Mouse (Mus musculus): Measurements from ENCODE around the gene Hmcn1.

Hmcn1 gene

DNA sequence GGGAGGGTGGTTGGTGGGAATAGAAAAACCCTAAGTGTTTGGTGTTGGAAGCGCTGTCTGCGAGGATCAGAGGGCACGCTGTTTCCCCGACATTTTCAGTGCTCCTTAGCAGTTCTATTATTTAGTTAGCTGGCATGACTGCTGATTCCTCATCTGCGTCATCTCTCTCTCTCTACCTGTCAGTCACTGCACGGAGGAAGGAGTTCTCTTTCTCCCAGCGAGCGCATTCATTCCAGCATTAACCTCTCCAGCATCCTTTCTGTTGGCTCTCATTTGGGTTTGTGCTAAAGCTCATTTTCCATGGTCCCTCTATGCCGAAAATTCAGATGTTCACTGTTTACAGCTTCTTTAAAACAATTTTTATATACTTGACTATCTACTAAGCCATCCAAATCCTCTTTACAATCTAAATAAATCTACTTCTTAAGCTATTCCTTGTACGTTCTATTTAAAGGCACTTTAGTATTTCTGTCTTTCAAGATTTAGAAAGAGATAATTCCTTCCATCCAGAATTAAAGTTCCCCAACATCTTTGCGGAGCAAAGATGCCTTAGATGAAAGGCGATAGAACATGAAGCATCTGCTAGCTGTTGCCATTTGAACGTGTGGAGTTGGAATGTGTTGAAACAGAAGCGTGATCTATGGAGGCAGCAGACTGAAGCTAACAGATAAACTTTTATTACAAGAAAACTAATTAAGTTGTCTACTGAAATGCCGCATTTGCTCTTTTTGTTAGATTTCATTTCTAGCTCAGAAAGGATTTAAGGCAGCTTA lies 210.0 kb downstream of the Hmcn1 start:
- no peak for DNase-seq (ENCODE audit: low read depth, low spot score)

DNA sequence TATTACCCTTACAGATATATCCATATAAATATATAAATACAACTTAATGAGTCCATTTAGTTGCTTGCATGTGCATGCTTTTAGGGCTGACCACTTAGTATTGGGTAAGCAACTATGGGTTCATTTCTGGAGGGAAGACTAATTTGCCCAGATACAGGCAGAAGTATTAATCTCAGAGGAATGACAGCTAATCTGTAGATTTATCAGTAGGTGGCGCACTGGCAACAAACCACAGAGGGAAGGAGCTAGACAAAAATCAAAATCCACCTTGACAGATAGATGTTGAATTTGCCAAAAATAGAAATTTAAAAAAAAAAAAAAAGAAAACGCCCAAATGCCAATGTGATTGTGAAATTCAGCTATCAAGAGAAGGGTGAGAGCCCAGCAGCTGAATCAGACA lies 213.3 kb downstream of the Hmcn1 start:
- DNase-seq (ENCODE audit: low read depth, low spot score), result no peak

DNA sequence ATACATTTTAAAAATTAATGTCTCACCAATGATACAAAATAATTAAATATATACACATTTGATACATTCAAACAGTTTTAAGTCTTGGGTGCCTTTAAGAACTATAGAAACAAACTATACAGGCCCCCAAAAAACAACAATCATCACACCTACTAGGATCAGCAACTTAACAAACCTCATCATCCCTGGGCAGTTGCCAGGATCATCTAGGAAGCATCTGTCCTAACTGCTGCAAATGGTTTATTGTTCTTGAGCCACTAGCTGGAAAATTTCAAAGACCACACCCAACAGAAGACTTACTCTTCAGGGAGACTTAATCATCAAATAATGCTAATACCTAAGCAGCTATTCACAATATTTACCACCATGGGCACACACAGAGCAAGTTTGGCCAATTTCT lies 216.5 kb downstream of the Hmcn1 start:
- DNase-seq (ENCODE audit: low read depth, low spot score), result no peak

DNA sequence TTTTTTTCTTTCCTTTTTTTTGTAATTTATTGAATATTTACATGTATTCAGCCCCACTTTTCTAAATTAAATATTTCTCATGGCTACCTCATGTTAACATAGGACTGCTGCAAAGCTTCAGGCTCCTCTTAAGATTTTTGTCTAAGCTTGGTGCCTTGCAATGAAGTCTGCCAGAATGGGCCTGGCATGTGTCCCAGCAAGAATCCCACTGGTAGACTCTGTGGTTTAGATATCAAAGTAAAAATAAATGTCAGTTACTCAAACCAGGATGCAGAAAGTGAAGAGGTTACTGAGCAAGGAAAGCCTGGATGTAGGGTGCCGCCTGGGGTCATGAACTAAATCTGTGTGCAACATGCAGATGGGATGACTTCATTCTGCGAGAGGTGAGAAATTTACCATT lies 217.5 kb downstream of the Hmcn1 start:
- DNase-seq (ENCODE audit: low read depth, low spot score), result no peak

DNA sequence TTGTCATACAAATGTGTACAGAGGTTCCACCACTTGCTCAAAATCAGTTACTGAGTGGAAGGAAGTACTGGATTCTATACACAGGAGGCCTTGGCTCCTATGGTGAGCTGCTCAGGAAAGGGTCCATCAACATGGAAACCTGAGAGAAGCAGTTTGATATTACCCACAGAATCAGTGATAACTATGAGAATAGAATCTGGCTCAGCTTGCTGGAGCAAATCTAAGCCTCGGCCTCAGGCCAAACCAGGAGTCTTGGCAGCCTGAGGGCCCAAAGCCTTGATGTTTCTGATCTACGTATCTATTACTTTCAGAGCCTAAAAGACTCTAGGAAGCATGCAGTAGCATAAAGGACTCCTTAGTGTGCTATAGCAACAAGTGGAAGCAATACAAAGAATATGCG lies 220.3 kb downstream of the Hmcn1 start:
- DNase-seq (ENCODE audit: low read depth, low spot score), result no peak

DNA sequence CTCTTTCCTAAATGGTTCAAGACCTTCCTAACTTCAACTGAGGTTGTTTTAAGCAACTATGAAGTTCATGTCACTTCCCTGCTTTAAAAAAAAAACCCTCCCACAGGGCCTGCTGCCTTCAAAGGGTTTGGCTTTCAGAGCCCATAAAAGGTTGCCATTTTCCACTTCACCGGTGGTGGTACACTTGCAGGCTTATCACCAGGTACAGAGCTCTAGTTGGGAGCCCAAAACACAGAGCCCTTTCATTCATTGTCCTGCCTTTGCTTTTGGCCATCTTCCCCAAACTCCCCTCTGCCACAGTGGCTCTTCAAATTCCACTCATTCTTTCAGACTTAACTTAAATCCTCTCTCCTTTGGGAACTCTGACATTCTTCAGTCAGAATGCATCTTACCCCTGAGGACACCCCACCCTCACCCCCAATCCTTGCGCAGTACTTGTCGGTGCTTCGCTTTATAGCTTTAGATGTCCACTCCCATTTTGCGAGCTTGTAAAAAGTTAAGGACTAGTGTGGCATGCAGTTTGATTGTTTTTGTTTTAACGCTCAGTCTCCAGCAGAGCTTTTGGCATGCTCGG lies 222.2 kb downstream of the Hmcn1 start:
- peak; percentile 41 for DNase-seq (ENCODE audit: low read depth, low spot score)

DNA sequence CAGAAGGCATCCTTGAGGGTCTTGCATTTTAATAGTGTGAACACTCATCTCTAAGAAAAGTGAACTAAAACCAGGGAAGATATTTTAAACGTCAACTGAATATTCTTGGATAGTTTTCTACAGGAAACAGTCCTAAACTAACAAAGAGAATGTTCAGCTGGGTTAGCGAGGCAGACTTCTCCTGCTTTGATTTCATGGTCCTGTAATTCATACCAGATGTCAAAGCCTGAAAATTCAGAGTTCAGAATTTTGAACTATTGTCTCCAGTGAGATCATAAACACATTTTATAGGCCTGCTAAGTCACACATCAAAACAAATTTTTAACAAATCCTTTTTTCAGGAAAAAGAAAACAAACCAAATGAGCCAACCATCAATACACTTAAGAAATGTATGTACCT lies 223.4 kb downstream of the Hmcn1 start:
- peak; percentile 56 for DNase-seq (ENCODE audit: low read depth, low spot score)

DNA sequence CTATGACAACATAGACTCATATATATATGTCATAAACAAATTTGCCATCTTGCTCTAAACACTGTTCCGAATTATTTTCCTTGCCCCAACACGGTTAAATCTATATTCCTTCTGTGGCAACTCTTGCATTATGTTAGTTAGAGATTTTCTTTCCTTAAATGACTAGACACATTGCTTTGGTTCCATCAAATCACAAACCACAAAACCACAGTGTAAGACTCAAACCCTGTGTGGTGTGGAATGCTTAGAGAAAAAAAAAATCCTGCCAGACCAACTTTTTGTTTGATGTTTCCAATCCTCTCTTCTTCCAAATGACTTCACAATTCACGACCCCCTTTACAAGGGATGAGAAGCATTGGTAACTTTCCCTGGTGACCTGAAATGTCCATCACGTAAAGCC lies 231.6 kb downstream of the Hmcn1 start:
- DNase-seq (ENCODE audit: low read depth, low spot score), result no peak

DNA sequence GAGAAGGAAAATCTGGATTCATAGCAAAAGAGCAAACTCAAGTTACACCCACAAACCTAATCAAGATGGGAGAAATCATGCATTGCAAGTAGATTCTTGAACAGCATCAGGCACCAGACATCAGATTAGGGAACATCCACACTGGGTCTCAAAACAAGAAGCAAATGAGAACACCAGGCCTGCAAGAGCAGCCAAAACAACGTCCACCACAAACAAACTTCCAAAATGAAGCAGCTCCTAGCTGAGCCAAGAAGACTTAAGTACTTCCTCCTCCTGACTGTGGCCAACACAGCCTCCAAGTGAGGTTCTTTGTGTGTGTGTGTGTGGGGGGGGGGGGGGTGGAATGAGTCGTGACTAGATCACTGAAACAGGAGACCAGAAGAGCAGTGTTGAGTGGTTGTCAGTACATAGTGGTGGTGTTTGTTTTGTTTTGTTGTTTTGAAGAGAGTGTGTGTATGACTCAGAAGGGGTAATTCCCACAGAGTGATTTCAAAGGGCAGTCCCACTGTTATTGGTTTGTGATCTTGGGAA lies 232.4 kb downstream of the Hmcn1 start:
- no peak for DNase-seq (ENCODE audit: low read depth, low spot score)

DNA sequence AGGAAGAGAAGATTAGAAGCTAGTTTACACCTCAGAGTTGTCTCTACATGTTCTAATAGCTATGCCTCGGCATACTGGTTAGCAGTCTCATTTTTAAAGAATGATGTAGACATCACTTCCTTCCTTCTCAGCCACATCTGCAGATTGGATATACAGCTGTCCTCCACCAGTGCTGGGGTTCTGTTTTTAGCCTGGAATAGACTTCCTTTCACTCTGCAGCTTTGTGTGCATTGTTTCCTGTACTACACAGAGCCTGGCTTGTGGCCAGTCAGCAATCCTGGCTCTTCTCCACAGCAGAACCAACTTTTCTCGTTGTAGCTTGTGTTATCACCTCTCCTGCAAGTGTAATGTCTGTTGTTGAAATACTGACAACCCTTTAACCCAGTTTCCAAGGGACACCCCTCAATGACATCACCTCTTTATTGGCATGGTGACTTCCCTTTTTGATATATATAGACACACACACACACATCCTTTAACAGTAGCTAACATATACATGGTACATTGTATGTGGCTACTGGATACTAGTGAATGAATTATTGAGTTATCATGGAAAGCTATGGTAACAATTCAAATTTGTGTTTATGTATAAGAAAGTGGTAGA lies 233.7 kb downstream of the Hmcn1 start:
- no peak for DNase-seq (ENCODE audit: low read depth, low spot score)

DNA sequence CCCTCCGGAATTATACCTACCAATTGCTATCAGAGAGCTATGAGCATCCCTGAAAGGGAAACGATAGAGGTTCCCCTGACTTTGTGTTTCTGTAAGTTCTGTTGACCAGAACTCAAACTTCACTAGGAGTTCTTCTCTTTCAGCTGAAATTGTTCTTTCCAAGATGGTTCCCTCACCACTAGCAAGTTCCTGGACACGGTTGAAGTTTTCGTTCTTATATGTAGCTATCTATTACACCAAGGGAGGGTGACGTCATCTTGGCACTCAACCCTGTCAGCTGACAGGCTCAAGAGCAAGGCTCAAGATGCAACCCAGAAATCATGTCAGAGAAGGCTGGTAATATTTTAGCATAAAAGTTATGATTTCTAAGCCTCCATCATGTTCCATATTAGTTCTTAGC lies 239.3 kb downstream of the Hmcn1 start:
- DNase-seq (ENCODE audit: low read depth, low spot score), result no peak

DNA sequence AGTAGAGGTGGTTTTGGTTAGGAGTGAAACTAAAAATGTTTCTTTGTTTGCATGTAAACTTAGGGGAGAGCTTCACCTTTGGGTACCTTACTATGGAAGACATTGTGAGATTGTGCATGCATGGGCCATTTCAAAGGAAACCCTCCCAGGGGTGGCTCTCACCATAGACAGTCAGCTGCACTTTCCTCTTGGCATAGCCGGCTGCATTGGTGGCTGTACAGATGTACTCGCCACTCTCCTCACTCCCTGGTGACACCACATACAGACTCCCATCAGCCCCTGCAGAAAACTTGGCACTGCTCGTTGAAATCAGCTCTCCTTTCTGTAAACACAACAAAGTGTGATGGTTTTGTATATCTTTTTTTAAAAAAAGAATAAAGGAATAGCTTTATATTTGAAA lies 244.5 kb downstream of the Hmcn1 start:
- DNase-seq (ENCODE audit: low read depth, low spot score), result no peak

DNA sequence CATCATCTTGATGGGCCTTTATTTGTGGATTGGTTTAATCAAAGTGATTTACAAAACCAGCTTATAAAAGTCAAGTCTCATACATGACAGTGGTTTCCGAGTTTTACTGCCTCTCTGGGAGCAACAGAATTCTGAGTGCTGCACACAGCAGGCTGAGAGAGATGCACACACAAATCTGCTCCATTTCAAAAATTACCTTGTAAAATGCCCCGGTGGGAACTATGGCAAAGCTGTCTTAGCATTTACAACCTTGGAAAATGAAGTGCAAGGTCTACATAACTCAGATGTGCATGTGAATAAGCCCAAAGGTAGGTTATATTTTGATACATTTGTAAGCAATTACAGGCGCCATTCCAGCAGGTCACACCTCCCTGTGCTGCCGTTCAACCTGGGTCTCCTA lies 245.5 kb downstream of the Hmcn1 start:
- no peak for DNase-seq (ENCODE audit: low read depth, low spot score)

DNA sequence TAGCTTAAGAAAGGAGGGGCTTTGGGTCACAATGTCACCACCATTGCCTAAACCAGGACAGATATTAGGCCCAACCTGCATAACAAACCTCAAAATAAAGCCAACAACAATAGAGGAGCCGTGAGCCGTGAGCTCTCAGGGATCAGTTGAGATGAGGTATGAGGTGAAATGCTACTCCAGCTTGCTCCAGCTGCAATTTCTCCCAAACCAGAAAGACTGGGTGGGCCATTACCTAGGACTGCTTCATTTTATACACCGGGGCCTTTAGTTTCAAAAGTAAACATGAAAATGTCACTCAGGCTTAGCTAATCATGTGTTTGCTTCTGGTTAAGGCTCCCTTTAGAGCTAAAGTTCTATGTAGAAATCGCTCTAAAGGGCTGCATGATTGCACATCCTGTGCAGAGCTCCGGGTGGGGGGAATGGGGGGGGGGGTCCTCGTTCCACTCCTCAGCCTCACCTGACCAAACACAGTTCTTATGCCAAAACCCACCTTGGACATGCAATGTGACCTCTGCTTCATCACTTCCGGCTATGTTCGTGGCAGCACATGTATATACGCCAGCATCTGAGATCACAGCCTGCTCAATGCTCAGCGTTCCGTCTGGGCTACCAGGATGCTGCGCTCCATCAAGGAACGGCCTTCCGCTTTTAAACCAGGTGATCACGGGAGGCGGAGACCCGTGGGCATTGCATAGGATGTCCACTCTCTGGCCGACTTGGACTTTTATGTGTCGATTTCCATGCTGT lies 250.0 kb downstream of the Hmcn1 start:
- peak; percentile 12 for DNase-seq (ENCODE audit: low read depth, low spot score)

DNA sequence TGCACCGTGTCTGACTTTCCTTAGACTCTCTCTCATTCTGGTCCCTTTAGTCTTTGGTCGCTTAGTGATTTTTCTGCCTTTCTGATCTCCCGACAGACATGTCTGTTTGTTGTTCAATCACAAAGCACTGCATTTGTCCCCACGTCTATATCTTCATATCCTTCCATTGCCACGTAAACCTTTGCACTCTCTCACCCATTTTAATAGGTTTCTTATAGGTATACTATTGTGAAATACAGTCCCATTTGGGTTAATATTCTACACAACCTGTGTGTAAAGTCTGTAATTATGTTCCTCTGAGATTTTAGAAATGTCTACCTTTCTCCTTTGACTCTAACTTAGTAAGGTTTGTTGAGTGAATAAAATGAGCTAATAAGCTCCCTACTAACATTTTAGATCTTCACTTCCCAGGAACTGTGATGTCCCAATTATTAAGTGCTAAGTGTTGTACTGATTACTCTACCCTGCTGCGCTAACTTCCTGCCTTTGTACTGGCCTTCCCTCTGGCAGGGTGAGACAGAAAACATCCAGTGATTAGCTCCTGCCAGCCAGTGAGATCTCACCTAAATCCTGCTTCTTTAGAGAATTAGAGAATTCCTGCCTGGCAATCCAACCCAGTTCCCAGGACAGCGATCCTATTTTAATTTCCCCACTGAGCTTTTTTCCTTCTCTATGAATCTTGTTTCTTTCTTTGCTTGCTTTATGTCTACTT lies 250.7 kb downstream of the Hmcn1 start:
- DNase-seq (ENCODE audit: low read depth, low spot score), result peak; percentile 24

DNA sequence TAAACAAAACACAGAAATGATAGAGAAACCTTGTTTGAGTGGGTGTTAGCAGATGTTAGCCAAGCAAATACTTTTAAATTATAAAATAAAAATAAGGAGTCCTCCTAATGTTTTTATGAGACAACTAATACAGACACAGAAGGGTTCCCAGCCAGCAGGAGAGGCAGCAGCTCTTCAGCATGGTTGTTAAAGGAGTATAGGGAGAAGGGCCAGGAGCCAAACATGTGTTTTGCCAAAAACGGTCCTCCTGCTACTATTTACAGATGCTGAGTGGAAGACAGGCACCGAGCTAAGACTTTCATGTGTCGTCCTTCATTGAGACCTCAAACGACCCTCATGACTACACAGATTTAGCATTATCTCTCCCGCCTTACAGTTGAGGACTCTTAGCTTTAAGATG lies 281.8 kb downstream of the Hmcn1 start:
- DNase-seq (ENCODE audit: low read depth, low spot score), result no peak

DNA sequence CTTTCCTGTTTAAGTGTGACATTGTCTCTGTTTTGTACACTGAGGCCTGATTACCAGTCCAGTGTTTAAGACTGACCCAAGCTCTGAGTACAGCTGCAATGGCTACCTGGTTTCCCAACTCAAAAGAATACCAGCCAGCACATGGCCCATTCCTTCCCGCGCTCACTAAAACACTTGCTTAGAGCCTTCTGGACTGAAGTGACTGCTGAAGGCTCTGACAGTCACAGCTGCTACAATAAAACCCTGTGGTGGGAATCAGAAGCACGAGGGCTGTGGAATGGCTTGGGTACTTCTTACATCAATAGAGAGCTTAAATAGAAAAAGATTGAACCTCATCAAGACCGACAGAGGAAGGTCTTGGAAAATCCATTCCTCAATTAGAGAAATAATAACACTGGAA lies 286.7 kb downstream of the Hmcn1 start:
- DNase-seq (ENCODE audit: low read depth, low spot score), result peak; percentile 71

DNA sequence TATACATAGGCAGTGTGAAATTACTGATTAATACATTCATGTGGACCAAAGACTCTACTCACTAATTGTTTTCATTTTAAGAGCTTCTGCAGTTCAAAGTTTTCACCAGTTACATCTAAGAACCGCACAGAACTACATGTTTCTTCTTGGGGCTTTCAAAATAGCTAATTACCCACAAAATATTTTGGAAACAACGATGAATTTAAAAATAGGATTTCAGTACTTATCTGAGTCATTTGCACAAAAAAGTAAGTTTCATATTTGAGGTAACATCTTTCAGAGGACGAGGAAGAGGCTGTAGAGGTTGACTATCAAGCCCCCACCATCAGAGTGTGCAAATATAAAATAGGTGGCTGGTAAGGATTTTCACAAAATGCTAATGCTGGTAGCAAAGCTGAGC lies 295.5 kb downstream of the Hmcn1 start:
- no peak for DNase-seq (ENCODE audit: low read depth, low spot score)

DNA sequence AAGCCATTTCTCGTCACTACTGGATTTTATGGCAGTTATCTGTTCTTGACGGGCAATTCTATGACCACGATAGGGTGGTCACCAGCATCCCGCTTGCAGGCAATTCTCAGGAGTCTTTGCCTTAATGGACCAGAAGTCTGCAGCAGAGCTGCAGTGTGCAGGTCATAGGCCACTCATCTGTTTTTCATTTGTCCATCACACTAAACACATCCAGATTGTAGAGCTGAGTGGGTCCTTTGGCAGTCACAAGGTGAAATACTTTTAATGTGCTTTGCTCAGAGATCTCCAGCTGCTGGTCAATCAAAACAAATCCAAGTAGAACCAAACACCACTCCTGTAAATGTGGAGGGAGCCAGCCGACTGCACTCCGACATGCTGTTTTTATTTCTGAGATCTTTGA lies 311.2 kb downstream of the Hmcn1 start:
- peak; percentile 84 for DNase-seq (ENCODE audit: low read depth, low spot score)

DNA sequence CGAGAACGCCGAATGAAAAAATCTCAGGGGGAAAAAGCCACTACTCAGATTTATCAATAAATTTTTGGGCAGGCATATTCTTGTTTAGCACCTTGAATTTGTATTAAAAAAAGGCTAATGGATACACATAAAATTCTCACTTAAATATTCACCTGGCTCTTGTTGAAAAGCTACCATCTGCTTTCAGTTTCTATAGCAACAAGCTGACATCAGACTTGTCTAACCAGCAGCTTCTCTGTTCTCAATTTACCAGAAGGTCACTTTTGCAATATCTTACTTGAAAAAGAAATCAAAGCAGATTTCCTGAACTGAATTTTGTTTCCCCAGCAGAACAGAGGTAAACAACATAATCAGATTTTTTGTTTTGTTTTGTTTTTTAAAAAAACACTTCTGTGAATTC lies 311.8 kb downstream of the Hmcn1 start:
- no peak for DNase-seq (ENCODE audit: low read depth, low spot score)

DNA sequence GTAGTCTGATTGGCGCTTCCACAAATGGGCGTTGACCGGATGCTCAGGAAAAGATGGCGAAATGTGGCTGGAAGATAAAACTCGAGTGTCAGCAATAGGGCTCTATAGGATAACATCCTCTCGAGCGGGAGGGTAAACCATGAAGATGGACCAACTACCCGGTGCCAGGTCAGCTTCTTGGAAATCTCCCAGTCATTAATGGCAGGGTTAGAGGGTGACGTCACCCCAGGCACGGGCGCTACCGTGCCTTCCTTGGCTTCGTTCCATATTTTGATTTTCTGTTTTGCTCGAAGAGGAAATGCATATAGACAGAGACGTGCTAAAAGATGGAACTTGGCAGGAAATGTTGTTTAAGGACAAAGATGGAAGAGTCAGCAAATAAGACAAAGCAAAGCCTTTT lies 312.2 kb downstream of the Hmcn1 start:
- no peak for DNase-seq (ENCODE audit: low read depth, low spot score)

DNA sequence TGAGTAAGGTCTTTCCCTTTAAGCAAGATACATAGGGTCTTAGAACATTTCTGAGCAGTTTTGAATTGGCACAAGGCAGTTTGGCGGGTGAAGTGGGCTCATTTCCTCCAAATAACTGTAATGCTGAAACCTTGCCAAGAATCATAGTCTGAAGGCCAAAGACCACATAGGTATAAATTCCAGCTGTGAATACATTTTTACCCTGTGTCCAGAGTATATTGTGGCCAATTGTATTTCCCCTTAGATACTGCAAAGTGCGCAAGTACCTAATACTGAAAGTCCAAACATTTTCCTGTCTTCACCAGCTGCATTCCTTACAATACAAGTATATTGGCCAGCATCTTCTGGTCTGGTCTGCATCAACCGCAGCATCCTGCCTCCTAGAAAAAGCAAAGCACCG lies 312.9 kb downstream of the Hmcn1 start:
- peak; percentile 33 for DNase-seq (ENCODE audit: low read depth, low spot score)

All from forelimb bud, embryonic 11.5 days (tissue).